Comparison of ENCODE assay signal across 23 mouse cellular contexts in the genomic region with DNA sequence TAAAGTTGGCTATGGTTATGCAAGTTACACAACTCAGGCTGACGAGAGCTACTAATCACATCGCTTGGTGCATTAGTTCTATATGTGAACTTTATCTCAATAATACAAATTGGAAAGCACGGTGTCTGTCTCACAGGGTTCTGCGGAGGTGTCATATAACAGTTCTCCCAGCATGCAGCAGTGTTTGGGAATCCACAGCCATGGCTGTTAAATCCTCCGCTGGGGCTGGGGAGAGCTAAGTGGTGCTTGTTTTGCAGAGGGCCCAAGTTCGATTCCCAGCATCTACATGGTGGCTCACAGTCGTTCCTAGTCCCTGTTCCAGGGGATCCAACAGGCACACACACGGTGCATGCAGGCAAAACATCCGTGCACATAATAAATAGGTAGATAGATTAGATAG. TPM values are rescaled to one million over a fixed set of nuclear protein-coding genes. Genes with fewer than 3 reads are reported as not detected.
DNase-seq lines count a peak whose midpoint lies in the region; ATAC-seq and TF ChIP-seq lines count a peak whose summit lies in the region.
"Had no signal": no experiment of that assay in that cellular context is flagged by ENCODE, and none has a peak within 500 bp of the region (broad histone marks: within the 10 kb centered on the region; RNA-seq: fewer than 3 reads in every experiment).

No protein-coding gene starts in this region.

- no peak for ATAC-seq in limb, embryonic 14.5 days (ENCODE audit: low FRiP score, low read depth)
- ATAC-seq: activated CD4-positive, CD25-positive, alpha-beta regulatory T cell, adult 4 months; CD4-positive, CD25-positive, alpha-beta regulatory T cell, adult 4 months; forebrain, embryonic 13.5 days; forebrain, embryonic 15.5 days; forebrain, postnatal 0 days; Patski had no signal

- H3K9me3 ChIP-seq in limb, embryonic 14.5 days (ENCODE audit: control insufficient read depth, low read length): no peaks in the 10 kb centered on the region
- H3K9me3 ChIP-seq in limb, embryonic 10.5 days (replicated peaks): no peaks in the 10 kb centered on the region
- H3K9me3 ChIP-seq: embryonic facial prominence, embryonic 10.5 days; embryonic facial prominence, embryonic 12.5 days; forebrain, embryonic 13.5 days; forebrain, embryonic 15.5 days had no signal

- no peak overlapping the region for H3K4me2 ChIP-seq in limb, embryonic 14.5 days (replicated peaks; ENCODE audit: low read depth, low read length, severe bottlenecking)
- H3K4me2 ChIP-seq: embryonic facial prominence, embryonic 12.5 days; forebrain, embryonic 13.5 days; forebrain, embryonic 15.5 days had no signal

- H3K4me1 ChIP-seq in limb, embryonic 14.5 days (ENCODE audit: control insufficient read depth, insufficient read depth, low read length): no peaks in the 10 kb centered on the region
- peaks cover 16% of the 10 kb centered on the region for H3K4me1 ChIP-seq in limb, embryonic 10.5 days

- DNase-seq in limb, embryonic 14.5 days (ENCODE audit: low spot score): no peak
- no peak for DNase-seq in limb, embryonic 10.5 days (ENCODE audit: low spot score)
- peak; percentile 72 for DNase-seq in R1 (ENCODE audit: low read depth, low spot score)
- no peak for DNase-seq in frontal cortex, postnatal 14 days (ENCODE audit: low spot score in 2 of 2)
- no peak for DNase-seq in layer of hippocampus, postnatal 14 days (ENCODE audit: low spot score in 2 of 2)
- DNase-seq: adrenal gland, adult 8-10 months; adrenal gland, postnatal 14 days; adrenal gland, postnatal 36 days; B cell, adult 2 months; cerebellum, adult 11-12 months; cerebellum, adult 2 months; cerebellum, adult 9-10 months; cerebellum, postnatal 10 days; cerebellum, postnatal 25 days; forebrain, postnatal 0 days had no signal

- 68% methylated on average over 9 of the region's 9 CpGs for WGBS in limb, embryonic 14.5 days
- WGBS in limb, embryonic 10.5 days: 82% methylated on average over 9 of the region's 9 CpGs

- H3K27ac ChIP-seq in limb, embryonic 14.5 days (replicated peaks; ENCODE audit: low read depth, low read length): no peak overlapping the region
- no peak overlapping the region for H3K27ac ChIP-seq in limb, embryonic 10.5 days
- H3K27ac ChIP-seq: embryonic facial prominence, embryonic 10.5 days; embryonic facial prominence, embryonic 12.5 days; forebrain, embryonic 13.5 days; forebrain, embryonic 15.5 days had no signal

- H3K27me3 ChIP-seq in limb, embryonic 14.5 days (ENCODE audit: control insufficient read depth, insufficient read depth, low read length): no peaks in the 10 kb centered on the region
- no peaks in the 10 kb centered on the region for H3K27me3 ChIP-seq in limb, embryonic 10.5 days (ENCODE audit: low read depth, poor library complexity, severe bottlenecking)
- H3K27me3 ChIP-seq: CH12.LX; embryonic facial prominence, embryonic 12.5 days; forebrain, embryonic 13.5 days; forebrain, embryonic 15.5 days; Patski had no signal

- TF ChIP-seq POLR2A in limb, embryonic 14.5 days (IDR thresholded peaks at IDR 0.05; ENCODE audit: borderline replicate concordance, extremely low read depth, insufficient read depth, insufficient read length): no peak

- peak overlapping the region; percentile 7; the same call in 1 of the 2 replicates for H3K9ac ChIP-seq in limb, embryonic 14.5 days (ENCODE audit: low read depth, low read length, severe bottlenecking)
- H3K9ac ChIP-seq: embryonic facial prominence, embryonic 12.5 days; forebrain, embryonic 13.5 days; forebrain, embryonic 15.5 days; forebrain, postnatal 0 days had no signal

- H3K4me3 ChIP-seq in limb, embryonic 14.5 days (replicated peaks; ENCODE audit: low read length): no peak overlapping the region
- H3K4me3 ChIP-seq in limb, embryonic 10.5 days: no peak overlapping the region
- H3K4me3 ChIP-seq: embryonic facial prominence, embryonic 10.5 days; embryonic facial prominence, embryonic 12.5 days; forebrain, embryonic 13.5 days; forebrain, embryonic 15.5 days had no signal

- peaks cover 34% of the 10 kb centered on the region for H3K36me3 ChIP-seq in limb, embryonic 14.5 days (ENCODE audit: control insufficient read depth, insufficient read depth, low read length)
- H3K36me3 ChIP-seq in limb, embryonic 10.5 days: no peaks in the 10 kb centered on the region
- H3K36me3 ChIP-seq: embryonic facial prominence, embryonic 10.5 days; embryonic facial prominence, embryonic 12.5 days; forebrain, embryonic 15.5 days had no signal

RNA-seq across cellular contexts. Expression of gene Jdp2, which starts 19.1 kb away (rescaled TPM):
- polyA plus RNA-seq in limb, embryonic 14.5 days (2012; rRNA removed): 37.7 and 43.9 TPM in 2 replicates
- polyA plus RNA-seq in limb, embryonic 14.5 days (2014; fragmentation: Nextera tagmentation; extraction: Ambion mirVana): 3.2 and 3.8 TPM in 2 replicates
- polyA plus RNA-seq in limb, embryonic 10.5 days (2016; fragmentation: Nextera tagmentation; extraction: Ambion mirVana): not detected in 2 replicates
- 10 to 100 TPM; 29.4 to 34.1 TPM for total RNA-seq in layer of hippocampus, postnatal 14 days (2021)
- polyA plus RNA-seq: activated CD4-positive, CD25-positive, alpha-beta regulatory T cell, adult 4 months; forebrain, embryonic 13.5 days had no signal
